Mouse (Mus musculus) CH12.LX (cell line): Measurements from ENCODE around the gene Sv2a.

Experiments
- ELF1 ChIP-seq: IDR thresholded peaks from 2 replicates; pipeline ENCODE4 v1.6.1; 2014; ENCODE audit warnings: low read depth, mild to moderate bottlenecking, inconsistent platforms, low read length, improper control_type of control experiment
- EP300 ChIP-seq: IDR thresholded peaks from 2 replicates; pipeline ENCODE4 v1.6.1; 2011; ENCODE audit warnings: low read length, improper control_type of control experiment
- JUND ChIP-seq: conservative IDR thresholded peaks from 2 replicates; pipeline ENCODE4 v1.6.1; 2011; ENCODE audit warnings: low read depth, low read length, improper control_type of control experiment
- POLR2A ChIP-seq: IDR thresholded peaks from 2 replicates; pipeline ENCODE4 v1.6.1; 2011; ENCODE audit warnings: low read depth, mild to moderate bottlenecking, improper control_type of control experiment, low read length
- SIN3A ChIP-seq: IDR thresholded peaks from 2 replicates; pipeline ENCODE4 v1.6.1; 2012; ENCODE audit warnings: low read length, improper control_type of control experiment, inconsistent platforms

DNA sequence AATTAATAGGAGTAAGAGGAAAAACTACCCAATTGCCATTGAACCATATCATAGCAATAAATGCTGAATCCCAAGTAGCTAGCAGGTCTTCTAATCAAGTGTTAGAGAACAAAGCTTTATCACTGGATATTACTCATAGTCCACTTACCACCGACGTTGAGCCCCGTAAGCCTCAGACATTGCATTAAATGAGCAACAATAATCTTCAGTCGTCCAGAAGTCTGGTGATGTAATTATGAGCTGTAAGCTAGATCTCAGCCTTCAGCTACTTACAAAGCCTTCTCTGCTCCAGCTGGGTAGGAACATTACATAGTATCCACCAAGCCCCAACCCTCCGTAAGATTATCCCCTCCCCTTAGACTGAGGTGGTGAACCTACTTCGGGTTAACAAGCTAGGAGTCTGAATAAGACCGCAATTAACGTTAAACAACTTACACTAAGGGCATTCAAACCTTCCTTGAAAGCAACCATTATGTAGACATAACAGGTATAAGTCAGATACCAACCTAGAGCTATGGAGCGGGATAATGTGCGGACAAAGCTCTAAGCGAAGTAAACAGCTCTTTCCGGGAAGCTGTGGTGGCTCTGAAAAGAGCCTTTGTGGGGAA, 57.1 kb downstream of the Sv2a start:
- TF ChIP-seq SIN3A: no peak
- no peak for TF ChIP-seq EP300
- TF ChIP-seq POLR2A: peak; percentile 81
- TF ChIP-seq JUND: no peak
- no peak for TF ChIP-seq ELF1
